Mouse (Mus musculus) mature B cell (primary cell): Measurements from ENCODE around the gene Sbf2.

Source experiments
- in situ Hi-C: fragments of 300-500 bp; cut with MboI; formaldehyde crosslinking; loops from 2 replicates; pipeline ENCODE4 v1.14.3; 2019

Gene Sbf2

DNA sequence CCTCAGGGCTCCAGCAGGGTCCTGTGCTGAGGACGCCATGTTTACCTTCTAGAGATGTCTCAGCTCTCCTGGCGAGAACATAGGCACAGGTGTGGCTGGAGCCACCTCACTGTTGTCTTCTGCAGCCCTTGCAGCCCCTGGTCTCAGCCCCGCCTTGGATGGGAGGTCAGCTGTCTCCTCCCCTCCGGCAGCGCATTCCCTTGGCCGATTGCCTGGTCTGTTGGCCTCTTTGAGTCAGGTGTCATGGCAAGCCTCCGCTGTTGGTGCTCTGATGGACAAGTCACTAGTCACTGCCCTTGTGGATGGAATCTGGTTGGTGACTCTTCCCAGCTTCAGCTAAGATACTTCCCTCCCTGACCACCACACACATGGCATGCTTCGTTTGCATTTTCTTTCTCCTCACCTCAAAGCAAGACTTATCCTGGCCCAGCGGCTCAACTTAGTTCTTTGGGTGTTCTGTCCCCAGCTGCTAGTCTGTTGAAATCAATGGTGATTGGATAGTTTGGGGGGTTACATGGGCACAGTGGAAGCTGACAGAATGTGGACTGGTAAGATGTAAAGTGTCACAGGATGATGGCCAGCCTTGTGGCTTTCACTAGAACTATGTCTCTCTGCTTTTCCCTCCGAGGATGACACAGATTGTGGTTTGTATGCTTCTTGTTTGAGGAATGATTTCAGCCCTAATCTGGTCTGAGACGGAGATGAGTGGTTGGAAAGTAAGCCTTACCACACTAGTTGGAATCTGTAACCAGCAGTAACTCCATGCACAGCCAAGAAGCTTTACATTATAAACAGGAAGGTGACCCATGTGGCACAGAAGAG is 333.1 kb downstream of the Sbf2 start:
- in situ Hi-C loops: loop anchor here (10.0 kb wide), 1 partner anchor 343 kb away; the partner anchor contains the start of gene Adm

DNA sequence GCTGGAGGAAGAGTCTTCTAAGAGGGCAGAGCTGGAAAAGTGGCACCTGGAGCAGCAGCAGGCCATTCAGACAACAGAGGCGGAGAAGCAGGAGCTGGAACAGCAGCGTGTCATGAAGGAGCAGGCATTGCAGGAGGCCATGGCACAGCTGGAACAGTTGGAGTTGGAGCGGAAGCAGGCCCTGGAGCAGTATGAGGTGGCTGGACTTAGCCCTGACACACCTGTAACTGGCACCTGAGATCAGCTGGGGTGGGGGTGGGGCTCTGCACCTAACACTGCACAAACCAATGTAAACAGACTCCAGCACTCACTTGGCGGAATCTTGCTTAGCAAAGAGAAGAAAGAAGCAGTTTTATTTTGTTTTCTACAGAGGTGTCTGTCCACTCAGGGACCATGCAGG is 335.5 kb downstream of the Sbf2 start:
- in situ Hi-C loops: no loop called here

DNA sequence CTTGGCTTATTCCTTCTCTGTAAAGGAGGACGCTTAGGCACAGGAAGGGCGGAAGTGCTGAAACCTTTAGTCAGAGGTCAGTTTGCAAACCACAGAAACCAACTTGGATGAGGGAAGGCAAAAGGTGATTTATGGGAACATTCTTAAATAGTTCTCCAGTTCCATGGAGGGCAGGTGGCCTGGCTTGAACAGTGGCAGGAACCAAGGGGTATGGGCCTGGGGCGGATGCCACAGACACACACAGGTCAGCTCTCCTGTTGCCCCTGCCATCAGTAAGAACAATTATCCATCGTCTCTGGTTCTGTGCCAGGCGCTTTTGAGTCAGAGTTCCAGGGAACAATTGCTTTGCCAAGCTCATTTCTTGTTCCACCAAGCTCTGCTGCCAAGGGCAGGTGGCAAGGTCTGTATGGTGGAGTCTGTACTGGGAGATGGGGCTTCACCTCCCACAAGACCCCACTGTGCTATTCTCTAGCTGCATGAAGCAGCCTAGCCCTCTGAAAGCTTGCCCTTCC is 336.9 kb downstream of the Sbf2 start:
- in situ Hi-C loops: no loop called here

- in situ Hi-C loops: no loop called here
Measured at GRCm38 (mm10) chr7:110272434-110272833, 342.3 kb downstream of the Sbf2 start.

DNA sequence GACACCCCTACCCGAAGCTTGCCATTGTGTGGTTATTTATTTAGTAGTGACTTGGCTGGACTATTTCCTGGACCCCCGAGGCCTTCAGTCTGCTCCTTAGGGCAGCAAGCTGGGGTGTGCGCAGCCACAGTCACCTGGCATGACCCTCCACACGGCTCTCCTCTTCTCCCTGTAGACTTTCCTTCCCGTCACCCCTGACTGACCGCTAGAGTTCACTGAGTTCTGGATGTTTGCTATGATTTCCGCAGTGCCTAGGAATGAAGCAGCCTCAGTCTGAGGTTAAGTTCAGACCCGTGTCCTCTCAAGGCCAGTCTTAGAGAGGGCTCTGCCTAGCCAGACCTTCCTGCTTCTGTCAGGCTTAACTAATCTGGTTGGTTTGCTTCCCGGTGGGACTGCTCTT is 342.9 kb downstream of the Sbf2 start:
- in situ Hi-C loops: no loop called here

DNA sequence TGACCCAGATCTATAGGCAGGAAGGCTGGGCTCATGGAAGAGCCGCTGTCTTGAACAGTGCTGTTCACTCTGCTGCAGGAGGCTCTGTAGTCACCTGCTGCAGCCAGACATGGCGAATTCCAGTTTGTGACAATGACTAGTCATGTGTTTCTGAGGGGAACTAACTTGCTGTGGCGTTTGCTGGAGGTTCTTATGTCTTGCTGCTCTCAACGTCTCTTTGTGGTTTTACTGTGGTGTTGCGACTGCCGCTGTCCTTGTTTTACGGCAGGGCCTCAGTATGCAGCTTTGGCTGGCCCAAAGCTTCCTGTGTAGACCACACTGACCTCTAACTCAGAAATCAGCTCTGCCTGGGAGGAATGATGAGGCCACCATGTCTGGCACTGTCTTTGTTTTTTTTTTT is 344.3 kb downstream of the Sbf2 start:
- in situ Hi-C loops: no loop called here

- in situ Hi-C loops: loop anchor here (5.0 kb wide), 1 partner anchor 102 kb away; no protein-coding TSS in a partner anchor
Measured at GRCm38 (mm10) chr7:110269777-110270176, 344.9 kb downstream of the Sbf2 start.

- in situ Hi-C loops: loop anchor here (5.0 kb wide), 1 partner anchor 101 kb away; no protein-coding TSS in a partner anchor
Measured at GRCm38 (mm10) chr7:110268511-110268910, 346.2 kb downstream of the Sbf2 start.

- in situ Hi-C loops: loop anchor here (5.0 kb wide), 1 partner anchor 101 kb away; no protein-coding TSS in a partner anchor
Measured at GRCm38 (mm10) chr7:110267994-110268393, 346.7 kb downstream of the Sbf2 start.

GRCm38 (mm10) chr7:110267014-110267413 is 347.7 kb downstream of the Sbf2 start:
- in situ Hi-C loops: loop anchor here (5.0 kb wide), 1 partner anchor 100 kb away; no protein-coding TSS in a partner anchor

DNA sequence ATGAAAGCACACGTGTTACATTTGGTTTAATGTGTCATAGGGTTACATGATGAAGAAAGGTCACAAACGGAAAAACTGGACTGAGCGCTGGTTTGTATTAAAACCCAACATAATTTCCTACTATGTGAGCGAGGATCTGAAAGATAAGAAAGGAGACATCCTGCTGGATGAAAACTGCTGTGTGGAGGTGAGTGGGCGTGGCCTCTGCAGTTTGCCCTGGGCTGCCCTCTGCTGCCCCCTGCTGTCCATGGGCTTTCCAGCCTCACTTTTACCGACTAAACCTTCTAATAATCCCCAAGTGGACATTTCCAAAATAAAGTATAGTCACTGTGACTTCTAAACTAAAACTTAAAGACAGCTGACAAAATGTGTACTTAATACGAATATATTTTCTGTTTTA is 348.9 kb downstream of the Sbf2 start:
- in situ Hi-C loops: loop anchor here (5.0 kb wide), 1 partner anchor 98 kb away; no protein-coding TSS in a partner anchor

GRCm38 (mm10) chr7:110263474-110263873 is 351.2 kb downstream of the Sbf2 start:
- in situ Hi-C loops: loop anchor here (5.0 kb wide), 1 partner anchor 41 kb away; the partner anchor contains the start of gene Swap70

- in situ Hi-C loops: loop anchor here (5.0 kb wide), 1 partner anchor 40 kb away; the partner anchor contains the start of gene Swap70
Measured at GRCm38 (mm10) chr7:110262661-110263060, 352.1 kb downstream of the Sbf2 start.

- in situ Hi-C loops: loop anchor here (5.0 kb wide), 1 partner anchor 40 kb away; the partner anchor contains the start of gene Swap70
Measured at GRCm38 (mm10) chr7:110261807-110262206, 352.9 kb downstream of the Sbf2 start.

GRCm38 (mm10) chr7:110259966-110260711 is 354.6 kb downstream of the Sbf2 start:
- in situ Hi-C loops: loop anchor here (5.0 kb wide), 1 partner anchor 38 kb away; the partner anchor contains the start of gene Swap70

GRCm38 (mm10) chr7:110258196-110258950 is 356.3 kb downstream of the Sbf2 start:
- in situ Hi-C loops: no loop called here
